Mouse (Mus musculus): ENCODE measurements around the gene Cep112.

DNA sequence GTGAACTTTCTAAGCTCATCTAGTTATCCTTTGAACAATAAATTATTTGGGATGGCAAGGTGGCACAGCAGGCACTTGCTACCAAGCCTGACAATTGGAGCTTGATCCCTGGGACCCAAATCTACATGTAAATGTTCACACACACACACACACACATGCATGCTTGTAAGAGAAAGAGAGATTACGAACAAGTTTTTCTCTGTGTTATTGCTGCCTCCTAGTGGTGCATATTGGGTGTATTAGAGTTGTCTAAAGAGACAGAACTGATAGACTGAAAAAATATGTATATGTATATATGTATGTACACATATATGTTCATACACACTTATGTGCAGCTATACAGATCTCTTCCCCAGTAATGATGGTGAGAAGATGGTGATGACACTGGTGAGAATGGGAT, 6.5 kb upstream of the Cep112 start:
- TF ChIP-seq POLR2A (IDR thresholded peaks at IDR 0.05; ENCODE audit: low read depth, low read length), result no peak
- 0 out of 2 replicates have a peak, but pooled peaks have one; percentile 13 for TF ChIP-seq CTCF (conservative IDR thresholded peaks at IDR 0.05; ENCODE audit: insufficient read depth, insufficient read length, low read depth, low read length)

Measured in kidney, adult 2 months (tissue).